Mouse (Mus musculus): ENCODE data around the gene Gp6. TPM values are rescaled to one million over a fixed set of nuclear protein-coding genes. Genes with fewer than 3 reads are reported as not detected.
"Not testable (repeated sequence)": the region's sequence is repeated elsewhere in the genome, so short reads cannot be mapped to it uniquely, and the experiment has no call there.

The Gp6 gene
- total RNA-seq (2014; fragmentation: Nextera tagmentation) (not detected in 2 replicates), total RNA-seq (2017) (0.28 and 0.57 TPM in 2 replicates)

DNA sequence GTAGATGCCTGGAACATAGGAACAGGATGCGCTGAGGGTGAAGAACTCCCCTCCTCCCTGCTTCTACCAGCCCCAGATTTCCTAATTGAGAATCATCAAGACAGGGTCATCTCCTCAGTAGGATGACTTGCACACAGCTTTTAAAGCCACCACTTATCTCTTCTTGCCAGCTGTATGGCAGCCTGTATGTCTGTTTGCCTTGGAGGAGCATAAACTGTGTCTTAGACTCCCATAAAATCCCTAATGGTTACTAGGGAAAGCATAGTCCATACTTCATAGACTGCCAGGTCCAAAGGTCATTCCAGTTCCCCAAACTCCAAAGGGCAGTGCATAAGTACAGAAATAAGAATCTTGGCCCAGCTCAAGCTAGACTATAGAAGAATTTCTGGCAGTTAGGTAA lies at the start of gene Gp6:
TSS of gene Gp6 (minus strand) at position 15 of the 400 bp plus-strand sequence.
- ATAC-seq (replicated peaks; ENCODE audit: low FRiP score, low TSS enrichment, poor library complexity, severe bottlenecking): peak; percentile 55

DNA sequence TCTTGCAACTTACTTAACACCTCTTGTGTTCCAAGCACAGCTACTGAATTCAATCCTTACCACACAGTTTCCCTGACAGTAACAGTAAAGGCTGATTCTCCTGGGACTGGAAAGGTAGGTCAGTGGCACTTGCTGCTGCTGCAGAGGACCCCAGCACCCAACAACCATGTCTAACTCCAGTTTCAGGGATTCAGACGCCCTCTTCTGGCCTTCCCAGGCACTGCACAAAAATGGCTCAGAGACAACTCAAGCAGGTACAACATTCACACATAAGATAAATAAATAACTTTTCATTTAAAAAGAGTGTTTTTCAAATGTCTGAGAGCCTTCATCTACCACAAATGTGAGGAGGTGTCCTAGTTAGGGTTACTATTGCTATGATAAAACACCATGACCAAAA lies 49.6 kb upstream of the Gp6 start:
- no peak for ATAC-seq (replicated peaks; ENCODE audit: low FRiP score, low TSS enrichment, poor library complexity, severe bottlenecking)

DNA sequence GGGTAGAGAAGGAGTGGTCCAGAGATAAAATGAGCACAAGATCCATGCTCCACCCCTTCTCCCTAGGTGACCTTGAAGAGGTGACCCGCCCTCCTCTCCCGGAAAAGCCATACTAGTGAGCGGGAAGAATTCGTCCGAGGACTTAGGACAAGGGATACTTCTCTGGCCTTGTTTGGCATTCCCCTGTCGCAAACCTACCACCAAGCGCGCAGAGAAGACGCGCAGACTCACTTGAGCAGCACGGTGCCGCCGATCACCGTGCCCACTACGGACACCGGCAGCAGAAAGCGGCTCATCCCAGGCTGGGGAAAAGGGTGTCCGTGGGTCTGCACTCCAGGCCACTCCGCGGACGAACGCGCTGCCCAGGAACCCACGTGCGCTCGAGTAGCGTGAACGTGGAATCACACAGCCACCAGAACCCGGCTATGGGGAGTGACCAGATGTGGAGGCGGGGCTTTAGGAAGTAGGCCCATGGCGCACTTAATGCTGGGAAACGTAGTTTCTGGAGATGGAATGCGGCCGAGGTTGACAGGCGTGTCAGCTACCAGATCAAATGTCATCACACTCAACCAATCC lies 47.8 kb upstream of the Gp6 start, which contains the start of gene Rdh13:
TSS of gene Rdh13 (minus strand) at position 434 of the 576 bp plus-strand sequence.
- peak; percentile 99 for ATAC-seq (replicated peaks; ENCODE audit: low FRiP score, low TSS enrichment, poor library complexity, severe bottlenecking)

DNA sequence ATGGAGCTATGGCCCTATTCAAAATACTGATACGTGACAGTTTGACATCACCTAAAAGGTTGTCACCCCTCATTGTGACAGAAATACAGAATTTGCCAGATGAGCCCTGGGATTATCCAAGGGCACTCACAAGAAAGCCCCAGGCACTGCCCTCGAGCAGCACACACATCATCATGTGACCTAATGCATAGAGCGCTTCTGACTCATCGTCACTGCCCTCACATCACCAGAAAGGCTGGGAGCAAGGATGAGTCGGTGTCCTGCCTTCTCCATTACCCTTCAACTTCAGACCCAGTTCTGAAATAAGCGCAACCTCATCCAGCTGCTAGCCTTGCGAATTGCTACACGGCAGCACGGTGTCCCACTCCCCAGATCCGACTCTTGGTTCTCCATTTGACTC lies 43.0 kb upstream of the Gp6 start:
- ATAC-seq (replicated peaks; ENCODE audit: low FRiP score, low TSS enrichment, poor library complexity, severe bottlenecking): no peak

DNA sequence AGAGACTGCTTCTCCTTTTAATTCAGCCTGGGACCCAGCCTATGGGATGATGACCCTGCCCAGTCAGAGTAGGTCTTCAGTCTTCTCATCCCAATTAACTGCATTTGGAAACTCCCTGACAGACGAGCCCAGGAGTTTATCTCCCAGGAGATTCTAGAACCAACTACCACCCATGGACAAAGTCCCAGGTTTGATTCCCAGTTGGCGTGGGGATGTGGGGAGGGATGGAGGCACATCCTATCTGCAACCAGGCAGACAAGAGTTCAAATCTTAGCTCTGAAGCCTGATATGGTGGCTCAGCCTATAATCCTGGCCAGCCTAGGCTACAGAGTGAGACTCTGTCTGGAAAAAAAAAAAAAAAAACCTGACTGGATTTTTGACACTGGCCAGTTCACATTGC lies 40.2 kb upstream of the Gp6 start:
- ATAC-seq (replicated peaks; ENCODE audit: low FRiP score, low TSS enrichment, poor library complexity, severe bottlenecking): no peak

DNA sequence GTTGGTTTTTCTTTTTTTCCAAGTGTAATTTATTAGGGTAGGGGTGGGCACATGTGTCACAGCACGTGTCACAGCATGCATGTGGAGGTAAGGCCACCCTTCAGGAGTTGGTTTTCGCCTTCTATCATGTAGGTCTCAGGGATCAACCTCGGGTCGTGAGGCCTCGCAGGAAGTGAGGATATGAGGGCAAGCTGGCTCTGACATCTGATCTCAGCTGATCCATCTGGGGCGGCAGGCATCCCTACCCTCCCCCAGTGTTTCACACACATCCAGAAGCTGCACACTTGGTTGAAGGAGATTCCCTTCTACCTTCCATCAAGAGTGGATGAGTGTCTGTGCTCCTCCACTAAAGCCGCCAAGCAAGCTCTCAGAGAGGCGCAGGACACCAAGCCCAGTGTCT lies 34.5 kb upstream of the Gp6 start:
- ATAC-seq (replicated peaks; ENCODE audit: low FRiP score, low TSS enrichment, poor library complexity, severe bottlenecking): no peak

DNA sequence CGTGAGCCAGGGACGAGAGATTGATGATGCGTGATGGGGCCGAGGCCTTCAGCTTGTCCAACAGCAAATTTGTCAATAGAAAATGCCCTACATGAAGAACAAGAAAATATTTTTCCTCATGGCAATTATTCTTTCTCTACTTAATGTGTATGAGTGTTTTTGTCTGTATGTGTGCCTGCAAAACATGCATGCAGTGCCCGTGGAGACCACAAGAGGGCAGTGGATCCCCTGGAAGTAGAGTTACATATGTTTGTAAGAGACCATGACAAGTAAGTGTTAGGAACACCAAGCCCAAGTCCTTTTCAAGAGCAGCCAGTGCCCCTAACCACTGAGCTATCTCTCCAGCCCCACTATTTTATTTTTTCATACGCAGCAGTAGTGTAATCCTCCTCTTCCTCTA lies 34.0 kb upstream of the Gp6 start:
- ATAC-seq (replicated peaks; ENCODE audit: low FRiP score, low TSS enrichment, poor library complexity, severe bottlenecking): no peak; the same call in 1 of the 2 replicates

DNA sequence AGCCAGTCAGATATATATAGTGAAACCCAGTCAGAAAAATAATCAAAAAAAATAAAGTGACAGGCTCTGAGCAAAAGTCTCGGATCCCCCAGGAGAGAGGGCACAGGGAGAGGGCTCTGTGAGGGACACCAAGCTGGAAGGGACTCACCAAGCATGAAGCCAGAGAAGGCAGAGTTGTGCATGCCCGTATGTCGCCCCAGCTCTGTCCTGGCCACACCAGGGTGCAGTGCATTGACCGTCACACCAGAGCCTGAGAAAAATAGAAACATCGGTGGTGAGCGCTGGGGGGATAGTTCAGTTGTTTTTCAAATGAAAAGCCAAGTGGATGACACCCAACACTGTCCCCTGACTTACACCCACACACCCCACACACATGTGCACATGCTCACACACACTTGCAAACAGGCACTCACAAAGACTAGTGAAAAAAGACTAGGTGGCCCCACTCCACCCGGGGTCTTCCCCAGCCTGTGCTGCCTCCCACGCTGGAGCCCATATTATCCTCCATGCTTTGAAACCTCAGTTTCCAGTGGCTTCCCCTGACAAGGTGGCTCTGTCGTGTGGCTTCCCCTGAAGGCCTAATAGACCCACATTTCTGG lies 32.8 kb upstream of the Gp6 start:
- no peak for ATAC-seq (replicated peaks; ENCODE audit: low FRiP score, low TSS enrichment, poor library complexity, severe bottlenecking)

DNA sequence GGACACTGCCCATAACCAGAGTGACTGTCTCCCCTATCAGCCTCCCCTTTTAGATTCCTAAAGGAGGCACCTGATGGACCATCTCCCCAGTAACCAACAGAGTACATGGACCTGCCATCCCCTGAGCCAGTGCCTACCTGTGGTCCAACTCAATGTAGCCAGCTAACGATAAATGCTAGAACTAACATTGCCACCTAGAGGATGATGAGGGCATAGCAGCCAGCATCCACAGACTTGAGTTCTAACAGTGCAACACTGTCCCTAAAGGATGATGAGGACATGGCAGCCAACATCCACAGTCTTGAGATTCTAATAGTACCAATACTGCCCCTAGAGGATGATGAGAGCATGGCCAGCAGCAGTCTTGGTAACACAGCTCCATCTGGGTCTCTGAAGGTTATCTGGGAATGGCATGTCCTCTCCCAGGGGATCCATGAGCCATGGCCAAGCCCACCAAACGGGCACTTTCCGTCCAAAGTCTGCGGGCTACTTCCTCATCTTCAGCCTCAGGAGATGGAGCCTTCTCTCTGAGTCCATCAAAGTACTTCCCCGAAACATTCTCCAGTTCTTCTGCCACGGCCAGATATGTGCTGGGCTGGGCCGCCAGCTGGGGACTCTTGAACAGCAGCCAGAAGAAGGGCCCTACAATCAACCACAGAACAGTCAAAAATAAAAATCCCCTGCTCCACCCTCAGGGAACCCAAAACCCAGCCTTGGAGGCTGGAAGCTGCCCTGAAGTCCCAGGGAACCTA lies 29.8 kb upstream of the Gp6 start:
- ATAC-seq (replicated peaks; ENCODE audit: low FRiP score, low TSS enrichment, poor library complexity, severe bottlenecking): peak; percentile 94

DNA sequence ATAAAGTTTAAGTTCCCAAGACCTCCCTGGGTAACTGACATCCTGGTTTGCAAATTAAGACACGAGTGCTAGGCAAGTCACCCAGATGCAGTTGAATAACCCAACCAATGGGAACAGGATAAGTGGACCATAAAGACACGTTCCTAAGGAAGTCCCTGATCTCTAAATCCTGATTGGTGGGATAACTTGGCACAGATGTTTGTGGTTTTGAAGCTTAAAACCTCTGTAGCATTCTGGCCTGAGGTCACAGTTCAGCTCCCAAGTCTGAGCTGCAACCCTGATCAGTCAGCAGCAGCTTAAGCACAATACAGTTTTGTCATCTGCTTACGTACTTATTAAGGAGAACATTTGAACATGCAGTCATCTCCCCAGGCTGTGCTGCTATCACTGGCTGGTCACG lies 22.7 kb upstream of the Gp6 start:
- ATAC-seq (replicated peaks; ENCODE audit: low FRiP score, low TSS enrichment, poor library complexity, severe bottlenecking): no peak

DNA sequence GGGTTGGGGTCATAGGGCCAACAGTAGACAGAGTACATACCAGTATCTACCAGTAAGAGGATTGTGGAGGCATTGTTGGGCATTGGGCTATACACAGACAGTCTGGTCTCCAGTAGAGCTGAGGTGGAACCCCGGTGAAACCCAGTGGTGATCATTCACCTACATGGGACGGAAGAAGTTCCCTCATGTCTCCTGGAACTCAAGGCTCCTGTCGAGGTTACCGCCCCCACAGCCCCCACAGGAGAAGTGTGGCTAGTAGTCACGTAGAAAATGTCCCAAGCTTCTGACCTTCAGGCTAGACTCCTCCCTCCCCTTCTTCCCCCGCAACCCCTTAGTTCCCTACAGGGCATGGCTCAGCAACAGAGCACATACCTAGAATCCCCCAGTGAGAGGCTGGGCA lies 22.1 kb upstream of the Gp6 start:
- no peak for ATAC-seq (replicated peaks; ENCODE audit: low FRiP score, low TSS enrichment, poor library complexity, severe bottlenecking)

DNA sequence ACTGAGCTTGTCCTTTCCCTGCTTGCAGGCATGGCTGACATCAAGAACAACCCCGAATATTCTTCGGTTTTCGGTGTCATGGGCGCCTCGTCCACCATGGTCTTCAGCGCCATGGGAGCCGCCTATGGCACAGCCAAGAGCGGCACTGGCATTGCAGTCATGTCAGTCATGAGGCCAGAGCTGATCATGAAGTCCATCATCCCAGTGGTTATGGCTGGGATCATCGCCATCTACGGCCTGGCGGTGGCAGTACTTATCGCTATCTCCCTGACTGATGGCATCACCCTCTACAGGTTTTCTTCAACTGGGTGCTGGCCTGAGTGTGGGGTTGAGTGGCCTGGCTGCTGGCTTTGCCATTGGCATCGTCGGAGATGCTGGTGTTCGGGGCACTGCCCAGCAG lies 14.9 kb upstream of the Gp6 start:
- ATAC-seq (replicated peaks; ENCODE audit: low FRiP score, low TSS enrichment, poor library complexity, severe bottlenecking): not testable (repeated sequence)

DNA sequence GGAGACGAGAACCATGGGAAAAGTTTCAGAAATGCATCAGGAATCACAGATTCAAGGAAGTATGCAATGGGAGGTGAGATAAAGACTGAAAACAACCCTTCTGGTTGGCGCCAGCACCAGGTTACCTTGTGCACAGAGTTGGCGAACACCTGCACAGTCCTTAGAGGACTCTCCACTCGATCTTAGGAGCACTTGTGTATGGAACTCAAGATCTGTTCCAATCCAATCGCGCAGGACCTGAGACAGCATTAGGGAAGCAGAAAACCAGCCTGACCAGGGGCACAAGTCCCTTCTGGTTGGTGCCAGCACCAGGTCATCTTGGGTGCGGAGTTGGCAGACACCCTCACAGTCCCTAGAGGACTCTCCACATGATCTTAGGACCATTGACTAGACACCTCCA lies 24.0 kb downstream of the Gp6 start:
- no peak for ATAC-seq (replicated peaks; ENCODE audit: low FRiP score, low TSS enrichment, poor library complexity, severe bottlenecking)

DNA sequence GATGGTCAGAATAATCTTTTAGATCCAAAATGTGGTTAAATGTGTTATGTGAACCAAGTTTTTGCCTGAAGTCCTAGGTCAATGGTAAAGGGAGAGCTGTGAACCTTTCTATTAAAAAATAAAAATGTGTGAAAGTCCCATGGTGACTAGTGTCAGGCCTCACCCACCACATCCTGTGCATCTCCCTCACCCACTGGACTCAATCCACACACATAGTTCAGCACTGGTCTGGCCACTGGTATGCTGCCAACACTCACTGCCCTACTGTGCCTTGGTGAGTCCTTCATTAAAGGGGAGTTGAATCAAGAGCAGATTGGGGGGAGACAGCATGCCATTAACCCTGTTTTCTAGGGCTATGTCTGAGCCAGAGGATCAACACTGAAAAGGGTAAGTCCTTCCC lies 60.0 kb downstream of the Gp6 start, which contains the start of gene Ncr1:
TSS of gene Ncr1 (plus strand) at position 216 of the 400 bp plus-strand sequence.
- no peak for ATAC-seq (replicated peaks; ENCODE audit: low FRiP score, low TSS enrichment, poor library complexity, severe bottlenecking)

DNA sequence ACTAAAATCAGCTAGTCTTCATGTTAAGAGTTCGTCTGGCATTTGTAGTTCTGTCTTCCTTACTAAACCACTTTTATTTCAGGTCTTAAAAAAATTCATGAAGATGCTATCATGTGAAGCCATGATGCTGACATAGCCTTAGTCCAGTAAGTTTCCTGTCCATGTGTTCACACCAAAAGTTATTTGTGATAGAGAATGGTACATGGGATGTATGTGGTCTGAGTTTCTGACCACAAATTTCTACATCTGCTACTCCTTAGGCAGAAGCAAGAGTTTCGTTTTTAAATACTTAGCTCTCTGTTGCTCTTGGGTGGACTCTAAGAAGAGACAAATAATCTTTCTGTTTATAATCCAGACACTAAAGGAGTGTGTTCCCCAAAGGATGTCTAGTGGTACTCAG lies 74.2 kb downstream of the Gp6 start:
- no peak for ATAC-seq (replicated peaks; ENCODE audit: low FRiP score, low TSS enrichment, poor library complexity, severe bottlenecking)

Other genes starting within 250 kb of the Gp6 start
- 0.47 TPM in 1 of 2 replicates, not detected in the other for gene Leng9, start 247.4 kb downstream of the Gp6 start, total RNA-seq (2014; fragmentation: Nextera tagmentation)
- gene Leng9, start 247.4 kb downstream of the Gp6 start, total RNA-seq (2017): 2.6 and 3.2 TPM in 2 replicates
- not detected in 2 replicates for gene Cdc42ep5, start 232.9 kb downstream of the Gp6 start, total RNA-seq (2014; fragmentation: Nextera tagmentation)
- not detected in 2 replicates for gene Cdc42ep5, start 232.9 kb downstream of the Gp6 start, total RNA-seq (2017)
- not detected in 2 replicates for gene Lilra5, start 160.0 kb downstream of the Gp6 start, total RNA-seq (2014; fragmentation: Nextera tagmentation)
- not detected in 2 replicates for gene Lilra5, start 160.0 kb downstream of the Gp6 start, total RNA-seq (2017)
- 6.5 TPM in 1 of 2 replicates, not detected in the other for gene Ncr1, start 60.0 kb downstream of the Gp6 start, total RNA-seq (2014; fragmentation: Nextera tagmentation)
- gene Ncr1, start 60.0 kb downstream of the Gp6 start, total RNA-seq (2017): 1.6 and 30.8 TPM in 2 replicates
- gene Rdh13, start 47.9 kb upstream of the Gp6 start, total RNA-seq (2014; fragmentation: Nextera tagmentation): 8.3 and 13.6 TPM in 2 replicates
- gene Rdh13, start 47.9 kb upstream of the Gp6 start, total RNA-seq (2017): 14.7 and 17.3 TPM in 2 replicates
- gene Eps8l1, start 62.9 kb upstream of the Gp6 start, total RNA-seq (2014; fragmentation: Nextera tagmentation): 4.8 and 6.7 TPM in 2 replicates
- 0.89 and 5.0 TPM in 2 replicates for gene Eps8l1, start 62.9 kb upstream of the Gp6 start, total RNA-seq (2017)
- gene Ppp1r12c, start 103.9 kb upstream of the Gp6 start, total RNA-seq (2014; fragmentation: Nextera tagmentation): 118 and 125 TPM in 2 replicates
- gene Ppp1r12c, start 103.9 kb upstream of the Gp6 start, total RNA-seq (2017): 85.0 and 96.2 TPM in 2 replicates
- gene Tnnt1, start 118.6 kb upstream of the Gp6 start, total RNA-seq (2014; fragmentation: Nextera tagmentation): 1.4 TPM in 1 of 2 replicates, not detected in the other
- 0.95 and 3.0 TPM in 2 replicates for gene Tnnt1, start 118.6 kb upstream of the Gp6 start, total RNA-seq (2017)
- gene Tnni3, start 126.5 kb upstream of the Gp6 start, total RNA-seq (2014; fragmentation: Nextera tagmentation): 2.1 and 10.2 TPM in 2 replicates
- gene Tnni3, start 126.5 kb upstream of the Gp6 start, total RNA-seq (2017): 2.4 TPM in 1 of 2 replicates, not detected in the other
- gene Dnaaf3, start 134.7 kb upstream of the Gp6 start, total RNA-seq (2014; fragmentation: Nextera tagmentation): 1.6 and 2.8 TPM in 2 replicates
- 0.23 TPM in 1 of 2 replicates, not detected in the other for gene Dnaaf3, start 134.7 kb upstream of the Gp6 start, total RNA-seq (2017)
- gene Syt5, start 149.8 kb upstream of the Gp6 start, total RNA-seq (2014; fragmentation: Nextera tagmentation): 0.42 TPM in 1 of 2 replicates, not detected in the other
- gene Syt5, start 149.8 kb upstream of the Gp6 start, total RNA-seq (2017): not detected in 2 replicates
- not detected in 2 replicates for gene Ptprh, start 206.3 kb upstream of the Gp6 start, total RNA-seq (2014; fragmentation: Nextera tagmentation)
- 0.46 TPM in 1 of 2 replicates, not detected in the other for gene Ptprh, start 206.3 kb upstream of the Gp6 start, total RNA-seq (2017)
- 17.6 and 19.4 TPM in 2 replicates for gene Tmem86b, start 233.7 kb upstream of the Gp6 start, total RNA-seq (2014; fragmentation: Nextera tagmentation)
- gene Tmem86b, start 233.7 kb upstream of the Gp6 start, total RNA-seq (2017): 7.7 and 15.6 TPM in 2 replicates